Comparison of ENCODE assay signal across 7 mouse cellular contexts in the genomic region with DNA sequence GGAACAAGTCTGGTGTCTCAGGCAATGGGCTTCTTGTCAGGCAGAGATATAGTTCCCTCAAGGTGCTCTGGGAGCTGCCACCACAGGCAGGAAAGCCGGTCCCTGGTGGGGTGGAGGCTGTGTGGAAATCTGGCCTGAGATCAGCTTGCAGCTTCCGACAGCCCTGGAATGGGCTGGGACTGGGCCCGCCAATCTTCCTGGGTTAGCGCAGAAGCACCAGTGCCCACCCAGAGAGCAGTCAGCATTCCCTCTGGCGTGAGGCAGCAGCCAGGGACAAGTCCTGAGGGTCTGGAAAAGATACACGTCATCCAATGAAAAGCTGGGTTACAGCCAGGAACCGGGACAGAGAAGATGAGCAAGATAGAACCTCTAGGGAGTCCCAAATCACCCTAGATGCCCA. TPM values are rescaled to one million over a fixed set of nuclear protein-coding genes. Genes with fewer than 3 reads are reported as not detected.
DNase-seq lines count a peak whose midpoint lies in the region; ATAC-seq and TF ChIP-seq lines count a peak whose summit lies in the region.

No protein-coding gene starts in this region.

- H3K36me3 ChIP-seq in heart, embryonic 14.5 days (ENCODE audit: control insufficient read depth, insufficient read depth, low read length) = peaks cover 40% of the 10 kb centered on the region
- peaks cover 15% of the 10 kb centered on the region for H3K36me3 ChIP-seq in kidney, embryonic 16.5 days (ENCODE audit: insufficient read depth, low read length)

- H3K27me3 ChIP-seq in heart, embryonic 14.5 days (ENCODE audit: control insufficient read depth, insufficient read depth, low read length) = no peaks in the 10 kb centered on the region
- no peaks in the 10 kb centered on the region for H3K27me3 ChIP-seq in kidney, embryonic 16.5 days (ENCODE audit: insufficient read depth, low read length)

- DNase-seq in lung, postnatal 25 days (ENCODE audit: low spot score) = peak; percentile 65
- no peak for DNase-seq in ovary, adult 18-20 months (ENCODE audit: low spot score)
- no peak for DNase-seq in urinary bladder, postnatal 25 days (ENCODE audit: low spot score)
- DNase-seq in cerebellum, adult 11 months = no peak

- H3K9me3 ChIP-seq in heart, embryonic 14.5 days (ENCODE audit: control insufficient read depth, low read length) = no peaks in the 10 kb centered on the region
- no peaks in the 10 kb centered on the region for H3K9me3 ChIP-seq in kidney, embryonic 16.5 days (ENCODE audit: low read length)

- H3K4me2 ChIP-seq in heart, embryonic 14.5 days (ENCODE audit: low read length) = peak overlapping the region; percentile 97
- peak overlapping the region; percentile 75 for H3K4me2 ChIP-seq in kidney, embryonic 16.5 days (replicated peaks; ENCODE audit: low read depth, low read length)

- H3K27ac ChIP-seq in embryonic fibroblast, embryonic 13.5 days (ENCODE audit: insufficient read depth, low read length) = no peak overlapping the region
- H3K27ac ChIP-seq in heart, embryonic 14.5 days (replicated peaks in 1 of 2; ENCODE audit: control insufficient read depth in 1 of 2, insufficient read depth in 1 of 2, low read depth in 2 of 2, low read length in 2 of 2) = peak overlapping the region; percentile 83 to 91; a peak in 3 of 4 replicates
- H3K27ac ChIP-seq in kidney, embryonic 16.5 days (ENCODE audit: low read length) = peak overlapping the region; percentile 87; the same call in 1 of the 2 replicates

- no peak for TF ChIP-seq CTCF in embryonic fibroblast, embryonic 13.5 days (IDR thresholded peaks at IDR 0.05; ENCODE audit: borderline replicate concordance, insufficient read depth, low read length)

- ATAC-seq in heart, embryonic 14.5 days (ENCODE audit: insufficient number of reproducible peaks, insufficient read depth, low FRiP score, low read depth) = no peak
- ATAC-seq in kidney, embryonic 16.5 days (ENCODE audit: low FRiP score, low TSS enrichment) = no peak

- TF ChIP-seq POLR2A in embryonic fibroblast, embryonic 13.5 days (IDR thresholded peaks at IDR 0.05; ENCODE audit: low read depth, low read length) = no peak

- peak overlapping the region; percentile 80; the same call in 1 of the 2 replicates for H3K4me3 ChIP-seq in embryonic fibroblast, embryonic 13.5 days (ENCODE audit: insufficient read depth, low read length)
- peak overlapping the region; percentile 66 to 93 for H3K4me3 ChIP-seq in heart, embryonic 14.5 days (ENCODE audit: control insufficient read depth in 1 of 2, insufficient read depth in 1 of 2, low read depth in 1 of 2, low read length in 2 of 2)
- peak overlapping the region; percentile 96 for H3K4me3 ChIP-seq in kidney, embryonic 16.5 days (ENCODE audit: low read length)

- WGBS in heart, embryonic 14.5 days = 6% methylated on average over 7 of the region's 7 CpGs
- WGBS in kidney, embryonic 16.5 days = 28% methylated on average over 7 of the region's 7 CpGs

- peak overlapping the region; percentile 89 for H3K9ac ChIP-seq in heart, embryonic 14.5 days (ENCODE audit: low read length)
- H3K9ac ChIP-seq in kidney, embryonic 16.5 days (replicated peaks; ENCODE audit: low read length) = peak overlapping the region; percentile 91

- H3K4me1 ChIP-seq in embryonic fibroblast, embryonic 13.5 days (ENCODE audit: control insufficient read depth, insufficient read depth, low read length) = peaks cover 2% of the 10 kb centered on the region; the same call in 1 of the 2 replicates
- peaks cover 52 to 66% of the 10 kb centered on the region in 2 experiments for H3K4me1 ChIP-seq in heart, embryonic 14.5 days (ENCODE audit: control insufficient read depth in 2 of 2, insufficient read depth in 2 of 2, low read length in 2 of 2)
- H3K4me1 ChIP-seq in kidney, embryonic 16.5 days (ENCODE audit: insufficient read depth, low read length) = peaks cover 68% of the 10 kb centered on the region

RNA-seq across cellular contexts. Expression of gene Caskin2, which starts 1.3 kb away (rescaled TPM):
- polyA plus RNA-seq in embryonic fibroblast, embryonic 13.5 days (2011; ENCODE audit: insufficient read length, low read depth, missing spikeins) = 10.0 and 13.1 TPM in 2 replicates
- 21.0 and 21.1 TPM in 2 replicates for polyA plus RNA-seq in heart, embryonic 14.5 days (2014; fragmentation: Nextera tagmentation; extraction: Ambion mirVana)
- polyA plus RNA-seq in kidney, embryonic 16.5 days (2015; fragmentation: Nextera tagmentation; extraction: Ambion mirVana) = 21.5 and 23.6 TPM in 2 replicates

RNA-seq across cellular contexts. Expression of gene Tsen54, which starts 2.4 kb away (rescaled TPM):
- polyA plus RNA-seq in embryonic fibroblast, embryonic 13.5 days (2011; ENCODE audit: insufficient read length, low read depth, missing spikeins) = 10.1 and 12.2 TPM in 2 replicates
- polyA plus RNA-seq in heart, embryonic 14.5 days (2014; fragmentation: Nextera tagmentation; extraction: Ambion mirVana) = 18.9 and 24.2 TPM in 2 replicates
- 48.1 and 50.2 TPM in 2 replicates for polyA plus RNA-seq in kidney, embryonic 16.5 days (2015; fragmentation: Nextera tagmentation; extraction: Ambion mirVana)

RNA-seq across cellular contexts. Expression of gene Llgl2, which starts 11.8 kb away (rescaled TPM):
- 3.0 and 3.7 TPM in 2 replicates for polyA plus RNA-seq in embryonic fibroblast, embryonic 13.5 days (2011; ENCODE audit: insufficient read length, low read depth, missing spikeins)
- polyA plus RNA-seq in heart, embryonic 14.5 days (2014; fragmentation: Nextera tagmentation; extraction: Ambion mirVana) = 14.5 and 15.5 TPM in 2 replicates
- polyA plus RNA-seq in kidney, embryonic 16.5 days (2015; fragmentation: Nextera tagmentation; extraction: Ambion mirVana) = 58.3 and 64.5 TPM in 2 replicates

RNA-seq across cellular contexts. Expression of gene Myo15b, which starts 46.1 kb away (rescaled TPM):
- polyA plus RNA-seq in embryonic fibroblast, embryonic 13.5 days (2011; ENCODE audit: insufficient read length, low read depth, missing spikeins) = not detected in 2 replicates
- 0.09 and 0.22 TPM in 2 replicates for polyA plus RNA-seq in heart, embryonic 14.5 days (2014; fragmentation: Nextera tagmentation; extraction: Ambion mirVana)
- polyA plus RNA-seq in kidney, embryonic 16.5 days (2015; fragmentation: Nextera tagmentation; extraction: Ambion mirVana) = 12.6 and 14.2 TPM in 2 replicates

RNA-seq across cellular contexts. Expression of gene Tmem94, which starts 46.9 kb away (rescaled TPM):
- polyA plus RNA-seq in embryonic fibroblast, embryonic 13.5 days (2011; ENCODE audit: insufficient read length, low read depth, missing spikeins) = 15.1 and 17.4 TPM in 2 replicates
- 27.1 and 28.7 TPM in 2 replicates for polyA plus RNA-seq in heart, embryonic 14.5 days (2014; fragmentation: Nextera tagmentation; extraction: Ambion mirVana)
- polyA plus RNA-seq in kidney, embryonic 16.5 days (2015; fragmentation: Nextera tagmentation; extraction: Ambion mirVana) = 33.4 and 34.5 TPM in 2 replicates
